Mouse (Mus musculus) liver, embryonic 14.5 days (tissue): ENCODE measurements around the gene Micu1. TPM values are rescaled to one million over a fixed set of nuclear protein-coding genes. Genes with fewer than 3 reads are reported as not detected.

Experiments
- ATAC-seq: fragments of 200-750 bp; cut with Nextera tagmentation; 2 replicates; pipeline ENCODE4 v1.8.0; 2017; ENCODE audit warnings: moderate number of reproducible peaks, mild to moderate bottlenecking, moderate library complexity; ENCODE audit not compliant: insufficient read depth
- DNase-seq, 3 experiments: peaks; one replicate each; pipeline ENCODE4 v3.0.0-alpha.2; 2012 to 2013; ENCODE audit warnings: low read depth in 3 of 3, low spot score in 3 of 3
- H3K27ac ChIP-seq: fragments of 300-500 bp; sonication (generic); 2 replicates; pipeline ENCODE4 v1.5.1; 2014; ENCODE audit warnings: moderate library complexity, mild to moderate bottlenecking, control low read depth, inconsistent platforms
- H3K27me3 ChIP-seq: fragments of 300-500 bp; sonication (generic); 2 replicates; pipeline ENCODE4 v1.6.1; 2014; ENCODE audit warnings: mild to moderate bottlenecking, low read length, moderate library complexity; ENCODE audit not compliant: control insufficient read depth, insufficient read depth
- H3K36me3 ChIP-seq: fragments of 300-500 bp; sonication (generic); replicated peaks from 2 replicates; pipeline ENCODE4 v1.6.1; 2014; ENCODE audit warnings: low read depth; ENCODE audit not compliant: control insufficient read depth, insufficient read depth
- H3K4me1 ChIP-seq, 2 experiments: fragments of 200-500 bp in 1 of 2; fragments of 300-500 bp in 1 of 2; sonication (generic) in 1 of 2; replicated peaks; 2 replicates each; pipeline ENCODE4 v1.6.1; 2012 to 2014; ENCODE audit warnings: antibody characterized with exemption in 1 of 2, inconsistent platforms in 1 of 2, low read length in 1 of 2; ENCODE audit not compliant: control insufficient read depth in 2 of 2, insufficient read depth in 2 of 2
- H3K4me2 ChIP-seq: fragments of 300-500 bp; sonication (generic); 2 replicates; pipeline ENCODE4 v1.6.1; 2014; ENCODE audit warnings: low read depth, mild to moderate bottlenecking, control low read depth, moderate library complexity
- H3K4me3 ChIP-seq, 2 experiments: fragments of 200-500 bp in 1 of 2; fragments of 300-500 bp in 1 of 2; sonication (generic) in 1 of 2; 2 replicates each; pipeline ENCODE4 v1.5.1; 2012 to 2014; ENCODE audit warnings: low read depth in 2 of 2, low read length in 2 of 2, mild to moderate bottlenecking in 2 of 2, control low read depth in 1 of 2, inconsistent platforms in 1 of 2, moderate library complexity in 1 of 2; ENCODE audit not compliant: insufficient read depth in 1 of 2
- H3K9ac ChIP-seq: fragments of 300-500 bp; sonication (generic); replicated peaks from 2 replicates; pipeline ENCODE4 v1.6.1; 2014; ENCODE audit warnings: mild to moderate bottlenecking, control low read depth, moderate library complexity
- H3K9me3 ChIP-seq: fragments of 300-500 bp; sonication (generic); 2 replicates; pipeline ENCODE4 v1.6.1; 2016; ENCODE audit warnings: low read length, mixed read lengths; ENCODE audit not compliant: control insufficient read depth
- CTCF ChIP-seq: IDR thresholded peaks from 2 replicates; pipeline ENCODE4 v1.5.1; 2016; ENCODE audit warnings: antibody characterized with exemption, low read depth, control low read depth
- EP300 ChIP-seq: IDR thresholded peaks from 2 replicates; pipeline ENCODE4 v1.6.1; 2016; ENCODE audit warnings: antibody characterized with exemption, low read depth
- WGBS: fragments of 180-500 bp; shearing (Covaris S2); extraction: QIAGEN DNeasy Blood & Tissue Kit; methylation state at CpG from one replicate; pipeline ENCODE4 v1.1.7; 2014; ENCODE audit not compliant: insufficient replicate concordance; 5-methylcytosine and 5-hydroxymethylcytosine counted together
- polyA plus RNA-seq, 2 experiments: library from polyadenylated mRNA; depleted of rRNA in 1 of 2; stranded (reverse) in 1 of 2; unstranded in 1 of 2; fragments of >200 nt; fragmentation: Nextera tagmentation in 1 of 2; extraction: Ambion mirVana in 1 of 2; gene quantifications; 2 replicates each; pipeline versions ENCODE4 v1.2.1 to v1.2.3; 2012 to 2014

The Micu1 gene
- polyA plus RNA-seq, 2 experiments: 27.1 to 28.2 TPM

- Histone ChIP-seq H3K4me2 (no peak overlapping the region), H3K9me3 (no peaks in the 10 kb centered on the region), H3K9ac (no peak overlapping the region), H3K27ac (no peak overlapping the region), H3K36me3 (no peaks in the 10 kb centered on the region), H3K4me3 (no peak overlapping the region), H3K4me1 (no peaks in the 10 kb centered on the region; a peak in 1 of 4 replicates), H3K27me3 (no peaks in the 10 kb centered on the region)
- WGBS: 79% methylated on average over 14 of the region's 14 CpGs
- no peak for TF ChIP-seq CTCF
- TF ChIP-seq EP300: no peak
- no peak for DNase-seq
- ATAC-seq: no peak
Measured at GRCm38 (mm10) chr10:59835301-59836155, 133.3 kb downstream of the Micu1 start.

GRCm38 (mm10) chr10:59837490-59837889, 135.2 kb downstream of the Micu1 start:
- Histone ChIP-seq H3K27me3 (no peaks in the 10 kb centered on the region), H3K4me3 (no peak overlapping the region), H3K4me1 (no peaks in the 10 kb centered on the region), H3K36me3 (no peaks in the 10 kb centered on the region), H3K4me2 (no peak overlapping the region), H3K9me3 (no peaks in the 10 kb centered on the region), H3K9ac (no peak overlapping the region), H3K27ac (no peak overlapping the region)
- ATAC-seq (no peak), DNase-seq (no peak)
- TF ChIP-seq CTCF: no peak
- TF ChIP-seq EP300: no peak
- WGBS: 84% methylated on average over 5 of the region's 5 CpGs

- DNase-seq (no peak), ATAC-seq (no peak)
- H3K4me2 ChIP-seq: no peak overlapping the region
- H3K9me3 ChIP-seq: no peaks in the 10 kb centered on the region
- no peak overlapping the region for H3K9ac ChIP-seq
- H3K36me3 ChIP-seq: no peaks in the 10 kb centered on the region
- H3K4me1 ChIP-seq: no peaks in the 10 kb centered on the region
- H3K27ac ChIP-seq: no peak overlapping the region
- H3K27me3 ChIP-seq: no peaks in the 10 kb centered on the region
- 79% methylated on average over 8 of the region's 8 CpGs for WGBS
- TF ChIP-seq CTCF (no peak), EP300 (no peak)
- no peak overlapping the region for H3K4me3 ChIP-seq
Measured at GRCm38 (mm10) chr10:59841434-59841833, 139.2 kb downstream of the Micu1 start.

- H3K9me3 ChIP-seq: no peaks in the 10 kb centered on the region
- TF ChIP-seq CTCF: no peak
- TF ChIP-seq EP300: no peak
- H3K27ac ChIP-seq: no peak overlapping the region
- no peak overlapping the region for H3K4me3 ChIP-seq
- DNase-seq: no peak
- 63% methylated on average over 5 of the region's 5 CpGs for WGBS
- H3K4me2 ChIP-seq: no peak overlapping the region
- no peak for ATAC-seq
- no peak overlapping the region for H3K9ac ChIP-seq
- no peaks in the 10 kb centered on the region for H3K4me1 ChIP-seq
- no peaks in the 10 kb centered on the region for H3K36me3 ChIP-seq
- H3K27me3 ChIP-seq: no peaks in the 10 kb centered on the region
Measured at GRCm38 (mm10) chr10:59843125-59843524, 140.8 kb downstream of the Micu1 start.

- no peak overlapping the region for H3K4me2 ChIP-seq
- 71% methylated on average over 9 of the region's 9 CpGs for WGBS
- H3K4me1 ChIP-seq: no peaks in the 10 kb centered on the region
- no peaks in the 10 kb centered on the region for H3K9me3 ChIP-seq
- no peak overlapping the region for H3K9ac ChIP-seq
- no peak for ATAC-seq
- no peak overlapping the region for H3K27ac ChIP-seq
- no peaks in the 10 kb centered on the region for H3K27me3 ChIP-seq
- DNase-seq: no peak
- no peak for TF ChIP-seq CTCF
- TF ChIP-seq EP300: no peak
- no peak overlapping the region for H3K4me3 ChIP-seq
- H3K36me3 ChIP-seq: no peaks in the 10 kb centered on the region
Measured at GRCm38 (mm10) chr10:59844686-59845085, 142.4 kb downstream of the Micu1 start.
